Mouse (Mus musculus): ENCODE measurements around the gene Six1.
A peak's percentile ranks its signal among the peaks of the same experiment; 100 is the strongest.

The Six1 gene

GRCm38 (mm10) chr12:73049520-73050225 is 4.0 kb downstream of the Six1 start:
- DNase-seq, result no peak

DNA sequence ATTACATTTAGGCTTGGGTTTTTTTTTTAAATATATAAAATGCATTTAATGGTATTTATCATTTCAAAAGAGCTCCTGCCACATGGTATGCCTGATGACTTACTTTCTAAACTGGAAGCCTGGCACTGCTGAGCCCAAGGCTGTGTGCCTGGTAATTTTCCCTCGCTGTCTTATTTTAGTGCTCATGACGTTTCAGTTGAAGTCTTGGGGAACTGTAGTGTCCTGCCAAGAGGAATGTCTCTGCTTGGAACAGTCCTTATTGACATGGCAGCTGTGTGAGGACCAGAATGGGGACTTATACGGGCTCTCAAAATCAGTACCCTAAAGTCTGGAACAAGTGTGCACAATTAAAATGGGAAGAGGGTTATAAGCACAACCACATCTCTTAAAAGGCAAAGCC is 5.2 kb downstream of the Six1 start:
- no peak for DNase-seq

GRCm38 (mm10) chr12:73047576-73047975 is 6.1 kb downstream of the Six1 start:
- no peak for DNase-seq

GRCm38 (mm10) chr12:73046607-73047180 is 7.0 kb downstream of the Six1 start:
- DNase-seq, result peak in 1 of 2 experiments; percentile 32

- DNase-seq, result no peak
Observed at GRCm38 (mm10) chr12:73045724-73046606, 7.7 kb downstream of the Six1 start.

DNA sequence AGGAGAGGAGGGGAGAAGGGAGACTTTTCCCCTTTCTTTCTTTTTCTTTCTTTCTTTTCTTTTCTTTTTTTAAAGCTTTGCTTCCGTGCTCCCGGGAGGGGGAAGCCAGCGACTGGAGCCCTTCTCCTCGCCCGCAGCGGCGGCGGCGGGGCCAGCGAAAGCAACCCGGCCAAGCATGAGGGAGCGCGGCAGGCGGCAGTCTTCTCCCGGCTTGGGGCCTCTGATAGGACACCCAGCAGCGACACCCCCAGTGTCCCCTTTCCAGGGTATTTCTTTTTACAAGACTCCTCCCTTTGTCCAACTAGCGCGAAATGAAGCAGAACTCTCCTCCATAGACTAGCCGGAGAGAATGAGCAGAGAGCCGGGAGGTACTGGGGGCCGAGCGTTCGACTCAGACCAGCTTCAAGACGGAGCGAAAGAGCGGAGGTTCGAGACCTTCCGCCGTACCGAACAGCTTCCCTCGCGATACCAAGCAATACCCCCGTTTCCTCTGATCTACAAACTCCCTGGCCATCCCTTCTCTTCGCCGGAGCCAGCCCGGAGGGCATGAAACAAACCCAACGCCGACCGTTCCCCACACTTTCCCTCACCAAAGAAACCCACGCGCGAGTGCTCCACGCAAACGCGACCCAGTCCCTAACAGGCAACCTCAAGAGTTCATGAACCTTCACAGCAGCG is 8.5 kb downstream of the Six1 start:
- peak in 1 of 2 experiments; percentile 18 for DNase-seq

- DNase-seq, result no peak
Observed at GRCm38 (mm10) chr12:73044221-73045045, 9.3 kb downstream of the Six1 start.

- DNase-seq, result no peak
Observed at GRCm38 (mm10) chr12:73043396-73044167, 10.1 kb downstream of the Six1 start.

- DNase-seq, result no peak
Observed at GRCm38 (mm10) chr12:73042903-73043302, 10.8 kb downstream of the Six1 start.

GRCm38 (mm10) chr12:73042406-73042805 is 11.3 kb downstream of the Six1 start:
- DNase-seq, result no peak

- no peak for DNase-seq
Observed at GRCm38 (mm10) chr12:73041256-73041630, 12.4 kb downstream of the Six1 start.

- DNase-seq, result no peak
Observed at GRCm38 (mm10) chr12:73040563-73041255, 13.0 kb downstream of the Six1 start.

DNA sequence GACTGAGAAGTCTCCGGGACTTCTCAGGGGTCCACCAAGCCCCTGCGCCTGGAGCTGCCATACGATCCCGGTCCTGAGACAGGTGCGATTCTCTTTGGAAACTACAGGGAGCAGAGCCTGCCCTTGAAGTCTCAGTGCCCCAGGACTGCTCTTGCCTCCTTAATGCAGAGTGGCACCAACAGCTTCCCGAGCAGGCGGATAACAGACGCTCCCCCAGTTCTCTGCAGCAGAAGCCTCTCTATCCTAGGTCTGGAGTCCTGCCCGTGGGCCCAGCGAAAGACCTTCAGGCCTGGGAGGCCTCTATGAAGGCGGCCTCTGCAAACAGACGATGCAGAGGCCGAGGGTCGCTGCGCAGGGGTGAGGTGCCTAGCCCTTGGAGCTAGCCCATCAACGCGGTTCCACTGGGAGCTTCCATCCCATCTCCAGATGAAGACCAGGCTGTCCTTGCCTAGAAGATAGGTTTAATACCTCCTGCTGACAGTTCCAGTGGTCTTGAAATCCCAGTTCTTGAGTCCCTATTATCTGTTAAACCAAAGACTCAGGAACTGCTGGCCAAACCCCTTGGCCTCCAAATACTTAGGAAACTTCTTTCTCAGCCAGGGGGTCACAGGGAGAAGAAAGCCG is 13.6 kb downstream of the Six1 start:
- no peak for DNase-seq

DNA sequence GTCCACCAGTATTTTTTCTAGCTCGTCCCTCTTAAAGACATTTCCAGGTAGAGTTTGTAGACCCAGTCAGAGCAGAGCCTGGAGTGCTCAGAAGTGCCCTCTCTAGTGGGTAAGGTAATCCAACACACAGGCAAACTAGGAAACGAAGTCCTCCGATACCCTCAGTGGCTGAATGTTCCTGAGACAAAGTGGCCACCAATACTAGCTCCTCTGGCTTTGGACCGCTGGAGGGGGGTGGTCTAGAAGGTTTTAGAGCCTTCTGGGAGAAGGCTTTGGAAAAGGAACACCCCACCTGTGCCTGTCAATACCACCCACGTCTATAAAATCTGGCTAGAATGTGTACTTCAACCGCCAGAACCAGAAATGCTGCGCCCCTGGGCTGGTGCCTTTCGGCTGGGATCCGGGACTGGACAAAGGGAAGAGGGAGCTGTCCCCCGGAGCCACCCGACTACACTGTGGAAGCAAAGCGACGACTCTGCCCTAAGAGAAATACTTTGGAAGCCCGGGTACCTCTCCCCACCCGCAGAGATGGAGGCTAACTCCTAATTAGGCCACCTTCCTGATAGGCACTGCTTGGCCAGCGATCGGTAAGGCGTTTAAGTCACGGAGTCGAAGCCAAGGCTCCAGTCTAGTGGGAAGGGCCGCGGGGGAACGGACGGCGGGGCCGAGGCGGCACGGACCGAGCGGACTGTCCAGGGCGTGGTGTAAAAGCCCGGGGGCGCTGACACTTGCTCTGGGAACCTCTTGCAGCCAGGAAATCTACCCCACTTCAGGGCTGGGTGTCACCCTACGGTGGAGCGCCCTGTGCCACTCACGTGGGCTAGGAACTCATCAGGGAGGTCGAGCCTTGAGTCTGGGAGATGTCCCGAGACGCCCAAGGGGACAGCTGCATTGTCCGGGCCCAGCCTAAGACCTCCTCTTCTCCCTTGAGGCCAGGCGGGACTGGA is 14.4 kb downstream of the Six1 start:
- no peak for DNase-seq

DNA sequence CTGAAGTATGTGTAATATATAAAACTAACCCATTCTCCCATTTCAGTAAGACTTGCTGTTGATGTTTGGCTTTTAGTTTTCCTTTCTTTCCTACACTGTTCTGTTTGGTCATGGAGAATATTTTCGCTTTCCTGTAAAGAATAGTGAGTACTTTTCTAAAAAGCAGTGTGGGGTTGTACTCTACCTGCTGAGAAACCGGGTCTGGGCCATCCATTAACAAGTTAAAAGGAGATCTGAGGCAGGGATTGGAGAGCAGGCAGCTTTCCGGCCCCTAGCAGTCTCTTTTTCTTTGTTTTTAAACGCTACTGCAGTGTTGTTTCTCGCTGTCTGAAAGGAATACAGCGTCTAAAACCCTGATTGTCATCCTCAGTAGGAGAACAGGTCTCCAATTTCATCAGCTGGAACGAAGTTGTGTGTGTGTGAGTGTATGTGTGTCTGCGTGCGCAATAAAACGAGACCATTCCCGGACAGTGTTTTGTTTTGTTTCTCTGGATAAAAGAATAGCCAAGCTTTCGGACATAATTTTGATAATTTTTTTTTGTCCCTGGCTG is 15.2 kb downstream of the Six1 start:
- DNase-seq, result no peak

- no peak for DNase-seq
Observed at GRCm38 (mm10) chr12:73037385-73038160, 16.1 kb downstream of the Six1 start.

- DNase-seq, result no peak
Observed at GRCm38 (mm10) chr12:73034901-73035895, 18.5 kb downstream of the Six1 start.

Data from spleen, adult 18-20 months (tissue).